Mouse (Mus musculus): Measurements from ENCODE around the gene Sucla2. TPM values are rescaled to one million over a fixed set of nuclear protein-coding genes. Genes with fewer than 3 reads are reported as not detected.
"Not testable (repeated sequence)": the region's sequence is repeated elsewhere in the genome, so short reads cannot be mapped to it uniquely, and the experiment has no call there.

Sucla2 gene
- polyA plus RNA-seq, 1 experiment = 83.1 TPM

DNA sequence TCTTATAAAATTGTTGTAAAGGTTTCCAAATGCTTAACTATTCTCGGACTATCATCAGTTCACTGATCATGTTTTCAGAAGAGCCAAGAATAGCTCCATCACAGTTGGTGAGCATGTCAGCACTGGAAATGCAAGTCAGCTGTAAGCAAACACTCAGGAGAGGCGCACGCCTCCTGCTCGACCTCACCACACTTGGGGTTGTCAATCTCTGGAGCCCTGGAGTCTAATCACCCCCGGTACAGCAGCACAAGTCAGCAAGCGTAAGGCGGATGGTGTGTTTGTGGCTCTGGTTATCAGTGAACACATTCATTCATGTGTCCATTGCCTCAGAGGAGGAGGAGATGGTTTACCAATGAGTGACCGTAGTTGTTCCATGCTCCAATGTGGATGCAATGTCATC, 74.6 kb downstream of the Sucla2 start:
- TF ChIP-seq POLR2A (IDR thresholded peaks at IDR 0.05; ENCODE audit: low read depth, low read length) (no peak), CTCF (IDR thresholded peaks at IDR 0.05; ENCODE audit: borderline replicate concordance, insufficient read depth, low read length) (no peak)
- Histone ChIP-seq H3K27ac (ENCODE audit: insufficient read depth, low read length) (no peak overlapping the region), H3K4me1 (ENCODE audit: control insufficient read depth, insufficient read depth, low read length) (no peaks in the 10 kb centered on the region), H3K4me3 (ENCODE audit: insufficient read depth, low read length) (no peak overlapping the region)

DNA sequence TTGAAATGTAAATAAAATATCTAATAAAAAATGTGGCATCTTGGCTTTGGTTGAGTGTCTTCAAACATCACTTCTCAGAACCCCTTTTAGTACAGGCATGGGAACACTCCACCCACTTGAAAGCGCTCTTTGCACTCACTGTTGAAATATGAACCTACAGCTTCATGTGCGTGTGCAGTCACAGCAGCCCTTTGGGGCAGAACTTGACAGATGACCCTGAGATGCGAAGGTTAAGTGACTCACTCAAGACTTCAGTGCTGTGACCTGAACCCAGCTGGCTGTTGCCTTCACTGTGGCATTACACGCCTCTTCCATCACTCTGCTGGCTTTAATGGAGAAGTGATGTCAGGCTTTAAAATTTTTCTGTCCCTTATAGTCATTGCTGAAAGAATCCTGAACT, 82.6 kb downstream of the Sucla2 start:
- no peak overlapping the region for H3K27ac ChIP-seq (ENCODE audit: insufficient read depth, low read length)
- TF ChIP-seq CTCF (IDR thresholded peaks at IDR 0.05; ENCODE audit: borderline replicate concordance, insufficient read depth, low read length) = no peak
- TF ChIP-seq POLR2A (IDR thresholded peaks at IDR 0.05; ENCODE audit: low read depth, low read length) = no peak
- H3K4me3 ChIP-seq (ENCODE audit: insufficient read depth, low read length) = no peak overlapping the region
- H3K4me1 ChIP-seq (ENCODE audit: control insufficient read depth, insufficient read depth, low read length) = no peaks in the 10 kb centered on the region; the same call in 1 of the 2 replicates

DNA sequence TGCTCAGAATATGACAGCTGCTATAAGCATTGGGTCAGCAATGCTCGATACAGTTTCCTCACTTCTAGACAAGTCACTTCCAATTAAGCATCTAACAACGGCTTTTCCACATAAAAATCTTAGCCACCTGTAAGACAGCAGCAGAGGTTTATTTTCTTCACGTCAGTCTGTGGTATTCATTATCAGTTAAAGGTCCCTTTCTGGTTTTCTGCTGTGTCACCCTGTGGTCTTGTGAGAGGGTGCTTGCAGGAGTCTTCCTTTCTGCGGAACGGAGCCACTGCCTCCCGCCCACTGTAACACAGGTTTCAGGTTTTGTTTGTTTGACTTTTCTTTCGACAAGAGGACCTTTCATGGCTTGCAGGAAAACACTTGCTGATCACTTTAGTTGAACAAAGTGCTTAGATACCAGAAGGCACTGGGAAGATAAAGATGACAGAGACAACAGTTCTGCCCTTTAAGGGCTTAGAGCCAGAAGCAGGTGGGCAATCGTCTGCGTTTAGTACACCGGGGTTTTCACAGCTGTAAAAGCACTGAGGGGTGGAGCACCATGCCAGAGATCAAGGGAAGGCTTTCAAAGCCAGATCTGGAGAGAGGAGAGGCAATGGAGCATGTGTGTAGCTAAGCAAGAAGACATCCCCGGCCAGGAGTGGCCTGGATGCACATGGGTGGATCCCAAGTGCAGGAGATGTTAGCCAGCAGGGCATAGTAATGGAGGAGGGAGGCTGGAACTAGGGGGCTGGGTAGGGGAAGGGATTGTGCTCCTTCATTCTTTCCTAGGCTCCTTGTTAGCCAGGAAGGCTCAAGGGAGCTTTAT, 83.8 kb downstream of the Sucla2 start:
- Histone ChIP-seq H3K4me3 (ENCODE audit: insufficient read depth, low read length) (no peak overlapping the region), H3K27ac (ENCODE audit: insufficient read depth, low read length) (no peak overlapping the region), H3K4me1 (ENCODE audit: control insufficient read depth, insufficient read depth, low read length) (no peaks in the 10 kb centered on the region; the same call in 1 of the 2 replicates)
- TF ChIP-seq CTCF (IDR thresholded peaks at IDR 0.05; ENCODE audit: borderline replicate concordance, insufficient read depth, low read length) = no peak
- TF ChIP-seq POLR2A (IDR thresholded peaks at IDR 0.05; ENCODE audit: low read depth, low read length) = no peak

DNA sequence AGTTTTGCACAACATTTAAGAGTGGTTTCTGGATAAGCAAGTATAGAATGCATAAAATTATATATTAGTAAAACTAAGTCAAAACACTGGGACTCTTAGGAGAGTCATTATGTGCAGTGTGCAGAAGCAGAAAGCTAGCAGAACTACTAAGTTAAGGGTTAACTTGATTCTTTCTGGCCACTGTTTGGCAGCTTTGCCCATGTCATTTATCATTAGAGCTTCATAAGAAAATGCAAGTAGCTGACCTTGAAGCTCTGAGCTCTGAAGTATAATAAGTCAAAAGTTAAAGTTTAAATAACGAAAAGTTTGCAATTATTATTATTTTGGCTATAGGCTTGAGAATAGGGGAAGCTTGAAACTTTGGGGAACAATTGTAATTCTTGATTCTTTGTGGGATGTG, 89.8 kb downstream of the Sucla2 start:
- H3K27ac ChIP-seq (ENCODE audit: insufficient read depth, low read length); H3K4me1 ChIP-seq (ENCODE audit: control insufficient read depth, insufficient read depth, low read length); H3K4me3 ChIP-seq (ENCODE audit: insufficient read depth, low read length): not testable (repeated sequence)

DNA sequence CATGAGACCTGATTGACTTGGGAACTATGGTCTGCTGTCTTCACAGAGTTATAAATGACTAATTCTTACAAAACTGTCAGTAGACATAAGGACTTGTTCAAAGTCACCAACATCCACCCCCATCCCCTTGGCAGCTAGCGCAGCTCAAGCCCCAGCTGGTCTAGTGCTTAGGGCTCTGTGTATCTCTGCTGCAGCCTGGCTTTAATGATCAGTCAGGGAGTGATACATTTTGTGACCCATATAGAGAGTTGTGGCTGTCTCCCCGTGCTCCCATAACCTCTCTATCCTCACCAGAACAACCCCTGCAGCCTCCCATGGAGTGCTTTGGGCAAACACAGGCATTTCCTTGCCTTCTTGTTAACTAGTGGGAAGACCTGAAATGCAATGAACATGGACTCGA, 95.8 kb downstream of the Sucla2 start:
- no peak for TF ChIP-seq POLR2A (IDR thresholded peaks at IDR 0.05; ENCODE audit: low read depth, low read length)
- TF ChIP-seq CTCF (IDR thresholded peaks at IDR 0.05; ENCODE audit: borderline replicate concordance, insufficient read depth, low read length) = no peak

DNA sequence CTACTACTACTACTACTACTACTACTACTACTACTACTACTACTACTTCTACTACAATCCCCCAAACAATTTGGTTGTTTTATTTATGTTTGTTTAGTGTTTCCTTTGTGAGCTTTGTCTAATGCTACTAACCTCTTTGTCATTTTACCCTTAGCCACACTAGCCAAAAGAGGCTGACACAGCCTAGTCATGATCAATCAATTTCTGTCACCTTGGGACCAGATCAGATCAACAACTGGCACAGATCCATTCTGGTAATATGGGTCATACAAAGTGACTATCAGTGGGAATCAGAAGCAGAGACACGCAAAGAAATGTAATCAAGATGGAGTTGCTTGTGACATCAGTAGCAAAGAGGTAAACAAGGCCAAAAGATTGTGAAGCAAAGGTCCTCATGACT, 97.9 kb downstream of the Sucla2 start:
- TF ChIP-seq CTCF (IDR thresholded peaks at IDR 0.05; ENCODE audit: borderline replicate concordance, insufficient read depth, low read length) = no peak
- no peak for TF ChIP-seq POLR2A (IDR thresholded peaks at IDR 0.05; ENCODE audit: low read depth, low read length)
- Histone ChIP-seq H3K4me1 (ENCODE audit: control insufficient read depth, insufficient read depth, low read length) (no peaks in the 10 kb centered on the region), H3K27ac (ENCODE audit: insufficient read depth, low read length) (no peak overlapping the region)

More for the DNA sequence above, 95.8 kb downstream of the Sucla2 start:
- Histone ChIP-seq H3K27ac (ENCODE audit: insufficient read depth, low read length) (no peak overlapping the region), H3K4me3 (ENCODE audit: insufficient read depth, low read length) (no peak overlapping the region), H3K4me1 (ENCODE audit: control insufficient read depth, insufficient read depth, low read length) (no peaks in the 10 kb centered on the region)

DNA sequence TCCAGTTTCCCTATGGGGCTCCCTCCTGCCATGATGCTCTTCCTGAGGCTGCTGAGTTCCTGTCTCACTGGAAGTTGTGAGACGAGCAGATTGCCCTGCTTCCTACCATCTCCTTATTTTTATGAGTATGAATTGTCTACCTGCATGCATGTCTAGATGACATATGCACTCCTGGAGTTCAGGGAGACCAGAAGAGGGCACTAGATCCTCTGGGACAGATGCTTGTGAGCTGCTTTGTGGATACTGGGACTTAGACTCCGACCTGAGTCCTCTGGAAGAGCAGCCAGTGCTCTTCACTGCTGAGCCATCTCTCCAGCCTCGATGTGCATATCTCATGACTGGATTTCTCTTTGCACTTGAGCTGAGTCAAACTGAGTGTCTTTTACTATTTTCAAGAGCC, 100.3 kb downstream of the Sucla2 start:
- Histone ChIP-seq H3K4me3 (ENCODE audit: insufficient read depth, low read length) (no peak overlapping the region), H3K27ac (ENCODE audit: insufficient read depth, low read length) (no peak overlapping the region), H3K4me1 (ENCODE audit: control insufficient read depth, insufficient read depth, low read length) (no peaks in the 10 kb centered on the region)
- no peak for TF ChIP-seq POLR2A (IDR thresholded peaks at IDR 0.05; ENCODE audit: low read depth, low read length)
- no peak for TF ChIP-seq CTCF (IDR thresholded peaks at IDR 0.05; ENCODE audit: borderline replicate concordance, insufficient read depth, low read length)

More for the DNA sequence above, 97.9 kb downstream of the Sucla2 start:
- no peak overlapping the region for H3K4me3 ChIP-seq (ENCODE audit: insufficient read depth, low read length)

DNA sequence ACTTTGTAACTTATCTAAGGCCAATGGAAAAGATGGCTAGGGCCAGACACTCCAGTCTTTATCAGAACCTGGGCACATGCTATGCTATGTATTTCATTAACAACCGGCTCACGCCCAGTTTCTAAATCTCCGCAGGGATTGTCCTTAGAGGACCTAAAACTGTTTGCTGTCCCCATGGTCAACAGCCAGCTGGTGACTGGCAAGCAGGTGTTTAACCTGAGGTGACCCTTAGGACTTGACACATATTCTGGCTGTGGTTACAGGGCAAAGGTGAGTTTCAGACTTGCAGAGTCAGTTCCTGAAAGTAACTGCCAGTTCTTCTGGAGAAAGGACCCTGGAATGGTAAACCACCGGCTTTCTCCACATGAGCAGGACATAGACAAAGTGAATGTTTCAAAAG, 106.4 kb downstream of the Sucla2 start:
- Histone ChIP-seq H3K27ac (ENCODE audit: insufficient read depth, low read length) (no peak overlapping the region), H3K4me1 (ENCODE audit: control insufficient read depth, insufficient read depth, low read length) (no peaks in the 10 kb centered on the region), H3K4me3 (ENCODE audit: insufficient read depth, low read length) (no peak overlapping the region)
- TF ChIP-seq POLR2A (IDR thresholded peaks at IDR 0.05; ENCODE audit: low read depth, low read length) (no peak), CTCF (IDR thresholded peaks at IDR 0.05; ENCODE audit: borderline replicate concordance, insufficient read depth, low read length) (no peak)

DNA sequence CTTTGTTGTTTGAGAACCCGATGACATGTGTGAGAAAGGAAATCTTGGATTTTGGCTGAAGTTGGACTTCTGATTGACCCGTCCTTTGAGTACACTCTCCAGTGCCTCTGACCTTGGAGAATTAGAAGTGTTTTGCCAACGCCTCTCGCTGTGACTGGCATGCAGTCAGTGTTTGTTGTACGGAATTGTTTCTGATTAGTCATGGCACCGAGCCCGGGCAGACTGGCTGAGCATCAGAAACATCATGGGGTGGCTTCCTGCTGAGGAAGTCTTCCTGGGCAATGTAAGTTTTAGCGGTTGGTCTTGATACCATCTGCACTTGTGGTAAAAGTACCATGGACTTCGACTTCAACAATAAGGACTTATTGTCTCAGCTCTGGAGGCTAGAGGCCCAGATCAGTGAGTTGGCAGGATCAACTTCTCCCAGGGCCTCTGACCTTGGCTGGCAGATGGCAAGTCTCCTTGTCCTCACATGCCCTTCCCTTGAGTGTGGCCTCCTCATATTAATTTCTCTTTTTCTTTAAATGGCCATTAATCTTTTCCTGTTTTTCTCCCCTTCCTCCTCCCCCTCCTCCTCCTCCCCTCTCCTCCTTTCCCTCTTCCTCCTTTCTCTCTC, 107.6 kb downstream of the Sucla2 start:
- no peaks in the 10 kb centered on the region for H3K4me1 ChIP-seq (ENCODE audit: control insufficient read depth, insufficient read depth, low read length)
- H3K4me3 ChIP-seq (ENCODE audit: insufficient read depth, low read length) = no peak overlapping the region
- no peak overlapping the region for H3K27ac ChIP-seq (ENCODE audit: insufficient read depth, low read length)
- TF ChIP-seq POLR2A (IDR thresholded peaks at IDR 0.05; ENCODE audit: low read depth, low read length) (no peak), CTCF (IDR thresholded peaks at IDR 0.05; ENCODE audit: borderline replicate concordance, insufficient read depth, low read length) (no peak)

DNA sequence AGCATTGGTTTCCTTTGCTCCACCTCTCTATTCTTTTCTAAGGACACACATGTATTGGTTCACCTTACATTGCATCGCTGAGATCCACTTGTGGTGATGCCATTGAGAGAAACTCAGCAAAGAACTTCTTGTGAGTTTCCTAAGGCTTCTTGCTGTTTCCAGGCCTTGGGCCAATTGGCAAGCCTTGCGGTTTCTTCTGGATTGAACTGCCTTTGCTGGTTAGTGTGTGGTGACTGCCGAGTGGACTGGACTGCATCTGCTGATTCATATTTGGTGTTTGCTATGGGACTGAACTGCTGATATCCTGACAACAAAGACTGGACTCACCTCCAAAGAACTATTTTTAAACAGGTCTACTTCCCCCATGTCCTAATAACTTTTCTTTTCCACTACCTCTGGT, 109.2 kb downstream of the Sucla2 start:
- Histone ChIP-seq H3K4me1 (ENCODE audit: control insufficient read depth, insufficient read depth, low read length) (no peaks in the 10 kb centered on the region), H3K4me3 (ENCODE audit: insufficient read depth, low read length) (no peak overlapping the region), H3K27ac (ENCODE audit: insufficient read depth, low read length) (no peak overlapping the region)
- TF ChIP-seq POLR2A (IDR thresholded peaks at IDR 0.05; ENCODE audit: low read depth, low read length) = no peak
- no peak for TF ChIP-seq CTCF (IDR thresholded peaks at IDR 0.05; ENCODE audit: borderline replicate concordance, insufficient read depth, low read length)
